Comparison of ENCODE assay signal across 8 mouse cellular contexts in genomic region chr4:88094768-88095420, GRCm38 (mm10). TPM values are rescaled to one million over a fixed set of nuclear protein-coding genes. Genes with fewer than 3 reads are reported as not detected.
DNase-seq lines count a peak whose midpoint lies in the region; ATAC-seq lines count a peak whose summit lies in the region.

No protein-coding gene starts in this region.

- H3K9me3 ChIP-seq in heart, embryonic 12.5 days (replicated peaks): no peaks in the 10 kb centered on the region
- H3K9me3 ChIP-seq in embryonic facial prominence, embryonic 11.5 days (replicated peaks; ENCODE audit: control insufficient read depth, low read length): no peaks in the 10 kb centered on the region
- H3K9me3 ChIP-seq in intestine, embryonic 16.5 days (ENCODE audit: control insufficient read depth, low read length): no peaks in the 10 kb centered on the region
- H3K9me3 ChIP-seq in neural tube, embryonic 12.5 days: no peaks in the 10 kb centered on the region

- peak overlapping the region; percentile 82 for H3K4me3 ChIP-seq in heart, embryonic 12.5 days
- peak overlapping the region; percentile 59 for H3K4me3 ChIP-seq in embryonic facial prominence, embryonic 11.5 days (ENCODE audit: low read depth, low read length)
- H3K4me3 ChIP-seq in intestine, embryonic 16.5 days (ENCODE audit: low read length): peak overlapping the region; percentile 87
- peak overlapping the region; percentile 86 for H3K4me3 ChIP-seq in neural tube, embryonic 12.5 days

- intact Hi-C loops in gastrocnemius, postnatal 36 days (cut with DNase I): loop anchor here (5.0 kb wide), 1 partner anchor 58 kb away; no protein-coding TSS in a partner anchor

- H3K9ac ChIP-seq in heart, embryonic 12.5 days: peak overlapping the region; percentile 82
- peak overlapping the region; percentile 46 for H3K9ac ChIP-seq in embryonic facial prominence, embryonic 11.5 days (replicated peaks; ENCODE audit: low read length)
- peak overlapping the region; percentile 91 for H3K9ac ChIP-seq in intestine, embryonic 16.5 days (ENCODE audit: low read depth, low read length)
- H3K9ac ChIP-seq in neural tube, embryonic 12.5 days: peak overlapping the region; percentile 72

- peak overlapping the region; percentile 26; the same call in 1 of the 2 replicates for H3K27ac ChIP-seq in heart, embryonic 12.5 days (ENCODE audit: poor library complexity, severe bottlenecking)
- H3K27ac ChIP-seq in embryonic facial prominence, embryonic 11.5 days (replicated peaks; ENCODE audit: low read depth, low read length): no peak overlapping the region
- H3K27ac ChIP-seq in intestine, embryonic 16.5 days (ENCODE audit: low read length): peak overlapping the region; percentile 21; the same call in 1 of the 2 replicates
- no peak overlapping the region for H3K27ac ChIP-seq in neural tube, embryonic 12.5 days

- peak overlapping the region; percentile 93 for H3K4me2 ChIP-seq in heart, embryonic 12.5 days
- H3K4me2 ChIP-seq in embryonic facial prominence, embryonic 11.5 days (ENCODE audit: low read depth, low read length): peak overlapping the region; percentile 78
- peak overlapping the region; percentile 92 for H3K4me2 ChIP-seq in intestine, embryonic 16.5 days (ENCODE audit: low read depth, low read length)
- H3K4me2 ChIP-seq in neural tube, embryonic 12.5 days (replicated peaks): peak overlapping the region; percentile 94

- under 1% methylated on average over 30 of the region's 30 CpGs for WGBS in heart, embryonic 12.5 days
- under 1% methylated on average over 30 of the region's 30 CpGs for WGBS in embryonic facial prominence, embryonic 11.5 days
- WGBS in intestine, embryonic 16.5 days: under 1% methylated on average over 30 of the region's 30 CpGs
- 2% methylated on average over 30 of the region's 30 CpGs for WGBS in neural tube, embryonic 12.5 days

- H3K4me1 ChIP-seq in heart, embryonic 12.5 days (replicated peaks): peaks cover 5% of the 10 kb centered on the region; the same call in 1 of the 2 replicates
- H3K4me1 ChIP-seq in embryonic facial prominence, embryonic 11.5 days (ENCODE audit: control insufficient read depth, insufficient read depth, low read length): no peaks in the 10 kb centered on the region
- H3K4me1 ChIP-seq in intestine, embryonic 16.5 days (ENCODE audit: control insufficient read depth, insufficient read depth, low read length): peaks cover 4% of the 10 kb centered on the region
- H3K4me1 ChIP-seq in neural tube, embryonic 12.5 days: no peaks in the 10 kb centered on the region; the same call in 1 of the 2 replicates

- no peak for DNase-seq in heart, adult 8-10 months (ENCODE audit: low spot score)
- DNase-seq in embryonic facial prominence, embryonic 11.5 days (ENCODE audit: low spot score): peak; percentile 17
- DNase-seq in urinary bladder, postnatal 4 days (ENCODE audit: low spot score in 2 of 2): no peak
- no peak for DNase-seq in gastrocnemius, postnatal 36 days

- H3K27me3 ChIP-seq in heart, embryonic 12.5 days (replicated peaks): no peaks in the 10 kb centered on the region
- no peaks in the 10 kb centered on the region for H3K27me3 ChIP-seq in embryonic facial prominence, embryonic 11.5 days (ENCODE audit: control insufficient read depth, insufficient read depth, low read length)
- no peaks in the 10 kb centered on the region for H3K27me3 ChIP-seq in intestine, embryonic 16.5 days (replicated peaks; ENCODE audit: control insufficient read depth, insufficient read depth, low read length)
- no peaks in the 10 kb centered on the region for H3K27me3 ChIP-seq in neural tube, embryonic 12.5 days (replicated peaks)

- ATAC-seq in heart, embryonic 12.5 days (ENCODE audit: insufficient number of reproducible peaks, low FRiP score): peak; percentile 66
- peak; percentile 40 for ATAC-seq in CD4-positive, CD25-positive, alpha-beta regulatory T cell, adult 4 months
- ATAC-seq in embryonic facial prominence, embryonic 11.5 days (replicated peaks; ENCODE audit: insufficient number of reproducible peaks, low FRiP score, low TSS enrichment, low read depth): peak; percentile 79
- peak; percentile 72 for ATAC-seq in intestine, embryonic 16.5 days
- no peak; the same call in 1 of the 2 replicates for ATAC-seq in neural tube, embryonic 12.5 days (ENCODE audit: low FRiP score, low read depth)

- H3K36me3 ChIP-seq in heart, embryonic 12.5 days: no peaks in the 10 kb centered on the region
- H3K36me3 ChIP-seq in embryonic facial prominence, embryonic 11.5 days (replicated peaks; ENCODE audit: control insufficient read depth, insufficient read depth, low read depth, low read length): no peaks in the 10 kb centered on the region
- H3K36me3 ChIP-seq in intestine, embryonic 16.5 days (ENCODE audit: control insufficient read depth, insufficient read depth, low read length): no peaks in the 10 kb centered on the region
- no peaks in the 10 kb centered on the region for H3K36me3 ChIP-seq in neural tube, embryonic 12.5 days

RNA-seq across cellular contexts. Expression of gene Focad, which starts 0.5 kb away (rescaled TPM):
- 11.2 and 12.2 TPM in 2 replicates for polyA plus RNA-seq in heart, embryonic 12.5 days (2016; fragmentation: Nextera tagmentation; extraction: Ambion mirVana)
- total RNA-seq in heart, adult 8-10 months (2022): 10 to 100 TPM; 15.3 to 22.0 (median 18.6) TPM
- polyA plus RNA-seq in CD4-positive, CD25-positive, alpha-beta regulatory T cell, adult 4 months (2017; shearing (Covaris generic)): 10 to 100 TPM; 16.4 to 18.4 TPM
- polyA plus RNA-seq in embryonic facial prominence, embryonic 11.5 days (2014; fragmentation: Nextera tagmentation; extraction: Ambion mirVana): 13.9 and 18.0 TPM in 2 replicates
- 11.2 and 11.7 TPM in 2 replicates for polyA plus RNA-seq in intestine, embryonic 16.5 days (2015; fragmentation: Nextera tagmentation; extraction: Ambion mirVana)
- 11.8 and 14.0 TPM in 2 replicates for polyA plus RNA-seq in neural tube, embryonic 12.5 days (2016; fragmentation: Nextera tagmentation; extraction: Ambion mirVana)
- 10 to 100 TPM in 1 of 2 experiments, 1 to 10 TPM in 1; 8.5 to 10.9 TPM for total RNA-seq in gastrocnemius, postnatal 36 days (2021)

Comparison
In these comparisons a context has a peak if more than half of its experiments do, and no peak if none do; other contexts are left out.
1. H3K27ac ChIP-seq: peak in heart, embryonic 12.5 days (single experiment) and intestine, embryonic 16.5 days (single experiment); none in embryonic facial prominence, embryonic 11.5 days (single experiment) and neural tube, embryonic 12.5 days (single experiment).
2. Peak in every context shown above with its lines, with median percentiles within 50 percentile points of each other: H3K4me2 ChIP-seq, H3K4me3 ChIP-seq and H3K9ac ChIP-seq.